Mouse (Mus musculus) layer of hippocampus, adult 9-10 months (tissue): ENCODE results near the gene Adcy5.

Source experiments
- DNase-seq: peaks from one replicate; pipeline ENCODE4 v3.0.0; 2022; ENCODE audit warnings: low spot score

Adcy5 gene

DNA sequence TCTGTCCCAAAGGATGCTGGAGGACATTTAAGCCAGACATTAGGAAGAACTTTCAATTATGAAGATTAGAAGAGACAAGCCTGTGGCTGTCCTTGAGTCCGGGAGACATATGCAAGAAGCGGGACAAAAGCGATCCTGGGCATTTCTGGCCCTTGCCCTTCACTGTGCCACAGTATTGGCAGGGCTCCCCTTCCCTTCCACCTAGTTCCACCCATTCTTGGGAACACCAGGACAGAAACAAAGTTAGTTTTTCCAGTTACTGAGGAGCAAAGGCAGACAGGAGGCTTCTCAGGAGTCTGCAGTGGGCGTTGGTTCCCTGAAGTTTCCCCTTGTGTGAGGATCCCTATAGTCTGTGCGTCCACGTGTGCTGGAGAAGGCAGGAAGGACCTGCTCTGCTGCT lies 51.7 kb downstream of the Adcy5 start:
- no peak for DNase-seq

DNA sequence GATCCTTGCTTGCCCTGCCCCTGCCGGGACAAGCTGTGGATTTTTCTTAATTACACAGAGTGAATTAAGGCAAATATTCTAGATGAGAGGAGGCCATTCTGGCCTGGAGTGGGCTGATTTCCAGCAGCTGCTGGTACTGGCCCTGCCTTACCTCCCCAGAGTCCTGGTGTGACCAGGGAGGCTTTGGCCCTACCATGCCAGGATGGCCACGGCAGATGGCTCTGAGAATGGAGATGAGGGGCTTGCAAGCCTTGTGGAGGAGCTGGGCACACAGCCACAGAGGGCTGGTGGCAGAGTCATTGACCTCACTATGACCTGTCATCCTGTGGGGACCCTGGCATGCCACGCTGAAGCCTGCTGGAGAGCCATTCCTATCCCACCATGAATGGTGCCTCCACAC lies 54.1 kb downstream of the Adcy5 start:
- no peak for DNase-seq

DNA sequence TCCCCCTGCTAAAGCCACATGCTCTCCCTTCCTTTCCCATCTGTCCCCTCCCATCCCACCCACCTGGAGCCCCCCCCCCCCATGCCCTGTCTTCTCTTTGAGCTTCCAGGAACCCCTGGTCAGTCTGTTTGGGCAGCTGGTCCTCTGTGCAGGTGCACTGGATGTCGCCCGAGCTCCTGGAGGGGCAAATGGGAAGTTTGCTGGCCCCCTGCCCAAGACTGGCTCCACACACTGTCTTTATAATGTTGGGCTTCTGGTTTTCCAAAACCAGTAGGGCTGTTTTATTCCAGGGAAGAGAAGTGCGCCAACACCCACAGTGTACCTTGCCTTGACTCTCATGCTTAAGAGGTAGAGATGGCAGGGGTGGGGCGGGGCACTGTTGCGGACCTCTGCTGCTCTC lies 55.1 kb downstream of the Adcy5 start:
- no peak for DNase-seq

DNA sequence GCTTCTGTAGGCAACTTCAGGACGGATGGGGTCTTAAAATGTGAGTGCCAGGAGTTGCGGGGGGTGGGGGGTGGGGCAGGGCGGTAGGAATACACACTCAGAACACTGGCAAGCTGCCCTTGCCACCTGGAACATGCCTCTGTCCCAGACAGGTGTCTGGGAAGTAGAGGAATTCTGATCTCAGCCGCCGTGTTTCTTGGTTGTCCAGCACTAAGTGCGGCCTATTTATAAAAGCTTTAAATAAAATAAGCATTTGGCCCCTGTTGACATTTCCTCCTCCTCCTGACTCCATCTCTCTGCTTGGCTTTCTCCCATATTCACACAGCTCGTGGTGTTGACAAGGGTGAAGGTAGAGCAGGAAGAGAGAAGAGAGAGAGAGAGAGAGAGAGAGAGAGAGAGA lies 60.4 kb downstream of the Adcy5 start:
- no peak for DNase-seq

DNA sequence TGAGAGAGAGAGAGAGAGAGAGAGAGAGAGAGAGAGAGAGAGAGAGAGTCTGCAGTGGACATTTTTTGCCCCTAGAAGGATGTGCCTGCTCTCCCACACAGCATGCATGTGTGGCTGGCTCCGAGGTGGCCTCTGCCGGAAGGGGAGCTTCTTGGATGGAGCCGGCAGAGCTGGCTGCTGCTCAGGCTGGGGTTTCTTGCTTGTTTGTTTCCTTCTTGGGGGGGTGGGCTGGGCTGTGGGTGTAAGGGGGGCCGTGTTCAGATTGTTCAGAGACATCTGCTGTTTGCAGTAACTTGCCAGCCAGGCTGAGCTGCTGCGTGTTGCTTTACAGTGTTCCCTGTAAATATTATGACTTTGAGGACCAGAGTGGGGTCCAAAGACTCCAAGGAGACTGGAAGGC lies 60.8 kb downstream of the Adcy5 start:
- no peak for DNase-seq

DNA sequence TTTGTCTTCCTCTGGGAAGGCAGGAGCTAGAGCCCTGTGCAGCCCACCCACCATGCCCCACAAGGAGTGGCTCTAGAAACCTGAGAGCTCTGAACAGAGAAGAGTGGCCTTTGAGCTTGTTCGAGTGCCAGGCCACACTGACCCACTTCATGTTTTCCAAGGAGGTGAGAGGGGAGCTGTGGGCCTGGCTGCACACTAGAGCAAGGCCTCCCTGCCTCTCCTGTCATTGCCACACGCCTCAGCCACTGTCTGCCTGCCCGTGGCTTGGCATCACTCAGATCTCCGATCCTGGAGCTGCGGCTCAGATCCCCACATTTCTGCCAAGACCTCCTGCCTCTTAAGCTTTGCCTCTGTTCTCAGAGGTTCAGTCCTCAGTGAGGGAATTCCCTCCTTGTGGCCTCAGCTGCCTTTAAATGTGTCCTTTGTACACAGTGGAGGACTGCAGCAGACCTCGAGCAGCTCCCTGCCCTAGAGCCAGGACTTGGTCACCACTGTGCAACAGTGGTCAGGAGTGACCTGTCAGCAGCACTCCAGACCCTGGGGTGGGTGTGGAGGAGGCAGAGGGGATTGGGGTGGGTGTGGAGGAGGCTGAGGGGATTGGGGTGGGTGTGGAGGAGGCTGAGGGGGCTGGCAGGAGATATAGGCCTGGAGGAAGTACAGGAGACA lies 62.3 kb downstream of the Adcy5 start:
- DNase-seq = no peak

DNA sequence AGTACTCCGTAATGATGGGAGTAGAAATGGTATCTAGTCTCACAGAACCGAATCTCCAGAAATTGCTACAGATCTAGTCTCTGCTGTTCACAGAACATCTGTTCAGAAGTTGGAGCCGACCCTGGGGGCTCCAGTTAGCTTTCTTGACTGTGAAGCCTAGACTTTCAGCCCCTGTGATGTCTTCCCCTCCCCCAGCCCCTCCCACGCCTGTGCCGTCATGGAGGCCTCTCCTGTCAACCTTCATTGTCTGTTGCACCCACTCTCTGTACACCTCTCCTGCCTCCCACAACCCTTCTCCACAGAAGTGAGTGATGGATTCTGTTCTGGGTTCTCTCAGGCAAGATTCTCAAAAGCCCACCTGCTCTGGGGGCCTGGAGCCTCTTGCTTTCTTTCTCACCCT lies 65.7 kb downstream of the Adcy5 start:
- no peak for DNase-seq

DNA sequence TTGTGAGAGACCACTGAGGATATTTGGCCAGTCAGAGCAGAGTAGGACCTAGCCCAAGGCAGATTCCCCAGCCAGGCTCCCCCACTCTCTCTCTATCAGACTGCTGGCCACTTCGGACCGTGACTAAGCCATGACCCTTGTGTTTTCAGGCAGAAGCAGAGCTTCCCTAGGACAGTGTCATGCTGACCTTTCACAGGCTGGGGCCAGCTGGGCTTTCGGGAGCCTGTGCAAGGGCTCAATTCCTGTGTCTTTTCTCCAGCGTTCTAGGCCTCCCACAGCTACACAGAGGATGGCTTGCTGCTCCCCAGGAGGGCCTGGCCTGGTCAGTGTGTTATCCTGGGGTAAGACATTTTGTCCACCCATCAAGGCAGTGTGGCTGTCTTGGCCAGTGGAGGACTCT lies 66.9 kb downstream of the Adcy5 start:
- no peak for DNase-seq

DNA sequence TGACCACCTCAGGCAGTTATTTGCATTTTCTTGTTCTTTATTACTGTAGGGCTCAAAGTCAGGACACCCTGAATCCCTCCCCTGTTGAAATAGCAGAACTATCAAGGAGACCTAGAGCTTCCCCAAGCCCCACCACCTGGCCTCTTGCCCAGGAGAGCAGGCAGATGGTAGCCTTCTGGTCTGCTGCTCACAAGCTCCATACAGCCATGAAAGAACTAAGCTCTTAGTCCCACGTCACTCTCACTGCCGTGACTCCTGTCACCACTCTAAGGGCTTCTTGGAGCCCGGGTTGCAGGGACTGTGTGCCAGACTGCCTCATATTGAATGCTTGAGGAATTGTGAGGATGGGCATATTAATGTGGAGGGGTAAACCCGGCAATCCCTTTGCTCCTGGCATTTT lies 69.3 kb downstream of the Adcy5 start:
- no peak for DNase-seq

DNA sequence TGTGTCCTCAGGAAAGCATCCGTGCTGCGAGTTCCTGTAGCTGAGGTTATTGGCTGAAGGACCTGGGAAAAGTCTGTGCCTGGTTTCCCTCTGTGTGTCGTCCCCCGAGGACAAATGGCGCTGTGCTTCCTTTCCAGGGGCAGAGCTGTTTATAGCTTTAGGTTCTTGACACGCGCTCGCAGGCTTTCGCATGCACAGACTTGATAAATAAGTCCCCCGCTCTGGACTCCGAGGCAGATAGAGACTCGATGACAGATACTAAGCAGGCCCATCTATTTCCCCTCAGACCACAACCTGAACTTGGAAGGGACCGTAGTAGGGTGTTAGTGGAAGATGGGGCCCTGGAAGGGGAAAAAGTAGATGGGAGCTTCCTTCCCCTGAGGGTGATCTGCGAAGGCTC lies 70.0 kb downstream of the Adcy5 start:
- DNase-seq = no peak

DNA sequence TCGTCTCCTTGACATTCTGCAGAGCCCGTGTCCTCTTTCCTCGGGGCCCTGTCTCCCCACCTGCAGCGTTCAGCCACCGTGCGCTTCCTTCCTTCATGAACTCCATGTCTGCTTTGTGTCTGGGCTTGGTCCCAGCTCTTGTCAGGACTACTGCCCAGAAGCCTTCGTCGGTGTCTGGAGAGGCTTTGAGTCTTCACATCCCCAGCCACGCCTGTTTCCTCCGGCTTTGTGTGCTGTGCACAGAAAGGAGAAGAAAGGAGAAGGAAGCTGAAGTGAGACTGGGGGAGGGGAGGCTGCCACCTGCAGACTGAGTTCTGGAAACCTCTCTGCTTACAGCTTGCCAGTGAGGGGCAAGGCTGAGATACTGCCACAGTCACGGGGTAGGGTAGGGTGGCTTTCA lies 74.9 kb downstream of the Adcy5 start:
- DNase-seq = no peak

DNA sequence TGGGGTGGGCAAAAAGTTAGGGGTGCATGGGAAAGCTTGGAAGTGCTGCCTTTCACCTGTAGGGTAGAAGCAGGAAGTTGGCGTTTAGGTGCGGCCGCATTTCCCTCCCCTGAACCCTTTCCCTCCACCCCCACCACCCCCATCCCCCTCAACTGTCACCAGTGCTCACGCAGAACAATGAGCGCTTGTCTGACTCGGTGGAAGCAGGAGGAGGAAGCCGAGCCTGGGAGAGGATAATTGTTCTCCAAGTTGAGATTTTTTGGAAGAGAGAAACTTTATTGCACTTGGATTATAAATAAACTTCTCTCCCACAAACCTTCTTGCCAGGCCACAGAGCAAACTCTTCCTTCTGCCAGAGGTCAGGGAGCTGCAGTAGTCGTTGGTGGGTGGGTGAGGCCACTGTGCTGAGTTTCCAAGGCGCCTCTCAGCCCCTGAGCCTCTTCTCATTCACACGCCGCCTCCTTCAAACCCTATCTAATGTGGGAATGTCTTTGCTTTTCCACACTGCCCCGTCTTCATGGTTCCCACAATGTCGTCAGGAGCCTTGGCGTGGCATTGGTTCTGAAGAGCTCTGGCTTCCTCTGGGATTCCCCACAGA lies 77.6 kb downstream of the Adcy5 start:
- no peak for DNase-seq

DNA sequence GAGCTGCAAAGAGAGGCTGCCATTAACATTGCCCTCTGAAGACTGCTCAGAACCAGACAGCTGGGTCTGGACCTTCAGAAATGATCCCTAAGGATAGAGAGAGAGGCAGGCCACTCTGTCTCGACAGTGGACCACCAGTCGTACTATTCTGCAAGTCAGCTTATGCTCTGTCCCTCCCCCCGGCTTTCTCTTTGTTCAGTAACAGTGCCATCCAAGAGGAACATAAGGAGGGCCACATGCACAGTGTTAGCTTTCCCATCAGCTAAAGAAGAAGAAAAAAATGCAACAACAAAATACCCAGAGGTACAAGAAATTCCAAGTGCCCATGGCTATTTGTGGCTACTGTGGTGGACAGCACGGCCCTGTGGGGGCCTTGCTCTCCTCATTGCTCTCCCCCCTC lies 78.7 kb downstream of the Adcy5 start:
- no peak for DNase-seq

DNA sequence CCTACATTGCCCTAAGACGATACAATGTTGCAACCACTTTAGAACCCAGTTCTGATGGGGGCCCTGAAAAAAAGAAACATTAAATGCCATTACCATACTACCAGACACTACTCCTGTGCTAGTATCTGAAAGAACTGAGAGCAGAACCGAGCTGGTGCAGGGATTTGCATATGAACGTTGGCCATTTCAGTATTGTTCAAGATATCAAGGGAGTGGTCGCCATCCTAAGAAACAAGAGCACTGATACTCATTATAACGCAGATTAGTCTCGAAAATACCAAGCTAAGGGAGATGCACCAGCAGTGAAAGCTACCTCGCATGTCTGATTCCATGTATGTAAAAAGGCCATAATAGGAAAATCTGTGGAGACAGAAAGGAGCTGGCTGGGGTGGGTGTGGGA lies 82.4 kb downstream of the Adcy5 start:
- DNase-seq = no peak

DNA sequence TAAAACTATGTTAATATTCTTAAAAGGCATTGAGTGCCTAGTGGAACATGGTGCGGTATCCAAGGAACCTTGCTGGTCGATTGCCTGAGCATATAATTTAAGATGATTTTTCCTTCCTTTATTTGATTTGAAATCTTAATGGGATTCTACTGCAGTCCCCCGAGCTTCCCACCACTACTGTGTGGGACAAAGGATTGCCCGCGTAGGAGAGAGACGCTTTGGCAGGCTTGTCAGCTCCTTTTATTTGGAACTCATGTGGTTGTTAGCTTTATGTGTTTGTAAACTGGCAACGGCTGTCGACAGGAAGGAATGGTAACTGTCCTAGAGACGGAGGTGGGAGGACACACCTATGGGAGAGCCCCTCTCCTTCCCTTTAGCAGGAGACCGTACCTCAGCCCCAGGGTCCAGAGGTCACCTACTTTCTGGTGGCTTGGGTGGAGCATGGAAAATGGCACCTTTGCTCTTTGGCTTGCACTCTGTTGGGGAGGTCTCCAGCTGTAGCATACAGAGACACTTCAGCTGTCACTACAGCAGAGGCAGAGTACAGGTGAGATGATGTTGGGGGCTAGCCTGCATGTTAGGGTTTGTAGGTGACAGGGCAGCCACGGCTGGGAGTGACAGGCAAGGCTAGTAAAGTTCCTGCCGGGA lies 84.8 kb downstream of the Adcy5 start:
- no peak for DNase-seq

DNA sequence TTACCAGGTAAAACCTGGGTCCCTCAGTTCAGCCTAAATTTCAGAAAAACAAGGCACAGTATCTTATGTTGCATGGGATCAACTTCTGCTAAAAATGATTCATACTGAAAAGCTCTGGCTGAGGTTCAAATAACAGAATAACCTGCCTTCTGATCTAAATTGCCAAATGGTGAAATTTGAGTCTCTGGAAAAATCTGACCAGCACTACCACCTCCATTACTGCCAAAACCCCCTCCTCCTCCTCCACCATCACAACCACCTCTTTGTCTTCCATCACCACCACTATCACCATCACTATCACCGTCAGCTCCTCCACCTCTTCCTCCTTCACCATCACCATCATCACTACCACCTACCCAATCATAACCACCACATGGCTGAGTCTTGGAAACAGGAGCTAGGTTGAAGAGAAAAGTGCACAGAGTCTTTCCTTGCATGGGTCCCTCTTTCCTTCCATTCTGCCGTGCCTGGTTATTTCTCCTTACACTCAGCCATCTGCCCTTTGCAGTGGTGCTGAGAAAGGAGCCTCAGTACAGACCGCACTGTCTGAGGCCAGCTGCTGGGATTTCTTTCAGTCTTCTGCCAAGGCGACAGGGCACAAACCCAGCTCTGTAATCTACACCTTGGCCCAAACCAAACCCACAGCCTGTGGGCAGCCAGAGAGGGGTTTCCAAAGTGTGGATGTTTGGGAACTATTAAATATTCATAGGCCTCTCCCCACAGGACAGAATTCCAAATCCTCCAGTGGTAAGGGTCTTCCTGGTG lies 85.5 kb downstream of the Adcy5 start:
- no peak for DNase-seq

DNA sequence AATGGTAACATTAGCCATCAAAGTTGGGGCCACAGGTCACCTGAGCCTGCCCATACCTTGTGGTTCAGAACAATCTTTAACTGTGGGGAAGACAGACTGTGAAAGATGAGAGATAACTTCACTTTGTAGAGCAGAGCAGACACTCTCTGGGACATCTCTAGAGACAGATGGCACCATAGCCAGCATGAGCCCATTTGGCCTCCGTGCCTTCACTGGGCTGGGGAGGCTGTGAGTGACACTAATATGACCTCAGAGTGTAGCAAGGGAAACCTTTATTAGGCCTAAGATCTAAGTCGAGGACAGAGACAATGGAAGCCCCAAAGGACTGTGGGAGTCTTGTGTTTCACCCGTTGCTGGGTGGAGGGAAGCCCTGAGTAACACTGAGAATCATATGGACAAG lies 92.7 kb downstream of the Adcy5 start:
- no peak for DNase-seq

DNA sequence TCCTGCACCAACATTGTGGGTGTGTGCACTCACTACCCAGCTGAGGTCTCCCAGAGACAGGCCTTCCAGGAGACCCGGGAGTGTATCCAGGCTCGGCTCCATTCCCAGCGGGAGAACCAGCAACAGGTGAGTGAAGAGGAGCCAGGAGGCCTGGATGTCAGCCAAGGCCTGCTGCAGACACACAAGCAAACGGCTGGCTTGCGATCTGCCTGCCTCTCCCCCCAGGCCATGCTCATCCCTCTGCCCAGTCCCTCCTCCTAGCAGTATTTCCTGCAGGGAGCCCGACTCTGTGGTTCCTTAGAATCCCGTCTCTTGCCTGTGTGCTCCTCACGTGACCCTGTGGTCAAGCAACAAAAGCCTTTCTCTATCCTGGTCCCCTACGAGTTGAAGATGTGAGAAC lies 94.1 kb downstream of the Adcy5 start:
- DNase-seq = no peak

DNA sequence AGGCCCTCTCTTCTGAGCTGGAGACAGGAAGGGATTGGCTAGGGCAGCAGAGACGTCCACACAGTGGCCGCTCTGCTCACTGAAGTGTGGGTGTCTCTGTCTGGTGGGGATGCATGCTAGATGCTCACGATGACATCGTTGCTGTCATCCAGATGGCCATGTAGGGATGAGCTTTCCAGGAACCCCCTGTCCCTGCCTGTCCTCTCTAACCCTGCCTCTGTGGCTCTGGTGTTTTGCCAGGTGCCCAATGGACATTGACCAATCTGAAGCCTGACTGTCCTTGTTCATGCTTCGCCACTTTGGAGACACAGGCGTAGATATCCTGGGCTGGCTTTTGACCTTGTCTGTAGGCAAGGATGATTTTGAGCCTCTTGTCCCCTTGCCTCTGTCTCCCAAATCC lies 95.1 kb downstream of the Adcy5 start:
- DNase-seq = no peak

DNA sequence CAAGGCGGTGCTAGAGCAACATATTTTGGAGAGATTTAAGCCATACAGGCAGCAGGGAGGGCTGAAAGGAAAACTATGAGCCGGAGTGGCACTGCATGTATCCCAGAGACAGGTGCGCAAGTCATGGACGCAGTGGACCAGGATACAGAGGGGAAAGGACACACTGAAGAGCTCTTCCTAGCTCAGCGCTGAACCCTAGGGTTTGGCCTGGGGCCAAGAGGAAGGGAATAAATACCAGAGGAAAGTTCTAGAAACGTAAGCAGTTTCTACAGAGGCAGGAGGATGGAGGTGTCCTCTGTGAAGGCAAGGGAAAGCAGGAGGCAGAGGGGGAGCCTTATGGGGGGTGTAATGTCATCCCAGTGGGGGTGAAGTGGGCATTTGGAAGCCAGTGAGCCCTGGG lies 97.0 kb downstream of the Adcy5 start:
- DNase-seq = no peak

DNA sequence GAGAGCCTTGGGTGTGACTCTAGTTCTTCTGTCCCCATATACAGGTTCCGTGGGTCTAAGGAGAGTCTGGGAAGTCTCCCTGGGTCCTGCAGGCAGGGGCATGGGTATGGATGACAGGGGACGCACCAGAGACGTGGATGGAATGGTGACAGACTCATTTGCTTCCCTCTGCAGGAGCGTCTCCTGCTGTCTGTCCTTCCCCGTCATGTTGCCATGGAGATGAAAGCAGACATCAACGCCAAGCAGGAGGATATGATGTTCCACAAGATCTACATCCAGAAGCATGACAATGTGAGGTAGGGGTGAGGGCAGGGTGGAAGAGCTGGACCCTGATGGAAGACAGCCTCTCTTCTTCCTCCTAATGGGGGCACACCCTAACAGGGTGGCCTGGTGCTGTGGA lies 98.3 kb downstream of the Adcy5 start:
- peak; percentile 26 for DNase-seq

DNA sequence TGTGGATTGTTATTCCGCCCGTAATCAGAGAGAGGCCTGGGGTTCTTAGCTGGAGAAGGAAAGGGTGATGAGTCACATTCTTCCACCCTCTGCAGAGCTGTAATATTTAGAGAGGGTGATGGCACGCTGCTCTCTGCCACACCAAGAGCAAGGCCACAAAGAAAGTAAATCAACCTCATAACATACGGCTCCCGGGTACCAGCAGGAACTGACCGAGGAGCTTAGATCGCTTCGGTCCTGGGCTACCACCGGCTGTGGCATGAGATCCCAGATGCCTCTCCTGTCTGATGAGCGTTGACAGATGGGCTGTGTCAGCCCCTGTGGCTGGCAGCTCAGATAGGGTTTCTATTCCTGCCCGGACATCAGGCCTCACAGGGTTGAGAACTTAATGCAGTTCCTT lies 101.3 kb downstream of the Adcy5 start:
- no peak for DNase-seq

DNA sequence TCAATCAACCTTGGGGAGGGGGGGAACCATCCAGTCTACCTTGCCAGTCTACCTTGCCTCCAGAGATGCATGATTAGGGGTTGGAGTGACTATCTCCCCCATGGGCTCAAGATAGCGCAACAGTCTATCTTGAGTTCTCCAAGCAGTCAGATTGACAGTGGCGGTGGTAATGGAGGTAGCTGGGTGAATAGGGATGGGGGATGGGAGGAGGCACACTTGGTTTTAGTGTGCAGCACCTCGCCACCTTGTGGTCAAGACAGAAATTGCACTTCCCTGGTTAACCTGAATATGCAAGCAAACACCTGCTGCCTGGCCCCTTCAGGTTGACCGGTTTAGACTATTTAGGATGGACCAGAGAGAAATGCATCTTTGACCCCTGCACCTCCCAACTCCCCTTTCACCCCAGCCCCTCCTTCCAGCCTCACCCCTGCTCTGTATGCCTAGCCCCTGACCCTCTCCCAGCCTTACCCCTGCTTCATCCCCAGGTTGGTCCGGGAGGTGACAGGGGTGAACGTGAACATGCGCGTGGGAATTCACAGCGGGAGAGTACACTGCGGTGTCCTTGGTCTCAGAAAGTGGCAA lies 115.8 kb downstream of the Adcy5 start:
- DNase-seq = peak; percentile 82
